Mouse (Mus musculus): ENCODE data around the gene Tmc1. TPM values are rescaled to one million over a fixed set of nuclear protein-coding genes. Genes with fewer than 3 reads are reported as not detected.
A peak's percentile ranks its signal among the peaks of the same experiment; 100 is the strongest.

The Tmc1 gene
- total RNA-seq, 2 experiments from 2014 or later, result 0.25 to 0.27 TPM

- no peak for DNase-seq (ENCODE audit: low spot score in 2 of 2)
- intact Hi-C loops (cut with DNase I), result no loop called here
Measured at GRCm38 (mm10) chr19:20836055-20836845, 117.8 kb downstream of the Tmc1 start.

- intact Hi-C loops (cut with DNase I), result no loop called here
- DNase-seq (ENCODE audit: low spot score in 2 of 2), result no peak
Measured at GRCm38 (mm10) chr19:20834895-20835294, 119.1 kb downstream of the Tmc1 start.

- intact Hi-C loops (cut with DNase I), result loop anchor here (2.0 to 10.0 kb wide), 4 partner anchors 233 to 1505 kb away; partner anchors contain the start of gene Zfand5
- no peak for DNase-seq (ENCODE audit: low spot score in 2 of 2)
Measured at GRCm38 (mm10) chr19:20799460-20799859, 154.5 kb downstream of the Tmc1 start.

GRCm38 (mm10) chr19:20797558-20798101, 156.4 kb downstream of the Tmc1 start:
- intact Hi-C loops (cut with DNase I), result loop anchor here (2.0 to 10.0 kb wide), 5 partner anchors 235 to 1507 kb away; partner anchors contain the start of gene Zfand5
- DNase-seq (ENCODE audit: low spot score in 2 of 2), result peak; percentile 50 to 74

GRCm38 (mm10) chr19:20796001-20796400, 158.0 kb downstream of the Tmc1 start:
- intact Hi-C loops (cut with DNase I), result loop anchor here (2.0 to 10.0 kb wide), 4 partner anchors 236 to 1509 kb away; partner anchors contain the start of gene Zfand5
- no peak for DNase-seq (ENCODE audit: low spot score in 2 of 2)

GRCm38 (mm10) chr19:20794999-20795398, 159.0 kb downstream of the Tmc1 start:
- intact Hi-C loops (cut with DNase I), result loop anchor here (5.0 to 10.0 kb wide), 3 partner anchors 237 to 1510 kb away; partner anchors contain the start of gene Zfand5
- no peak for DNase-seq (ENCODE audit: low spot score in 2 of 2)

GRCm38 (mm10) chr19:20792811-20793210, 161.2 kb downstream of the Tmc1 start:
- intact Hi-C loops (cut with DNase I), result loop anchor here (10.0 kb wide), 2 partner anchors 482 to 1512 kb away; partner anchors contain the start of gene Zfand5
- peak; percentile 52 to 85 for DNase-seq (ENCODE audit: low spot score in 2 of 2)

GRCm38 (mm10) chr19:20787289-20787688, 166.7 kb downstream of the Tmc1 start:
- intact Hi-C loops (cut with DNase I), result no loop called here

GRCm38 (mm10) chr19:20775681-20776080, 178.3 kb downstream of the Tmc1 start:
- intact Hi-C loops (cut with DNase I), result no loop called here
- DNase-seq (ENCODE audit: low spot score in 2 of 2), result no peak

More at GRCm38 (mm10) chr19:20787289-20787688, 166.7 kb downstream of the Tmc1 start:
- peak in 1 of 2 experiments; percentile 7 for DNase-seq (ENCODE audit: low spot score in 2 of 2)

GRCm38 (mm10) chr19:20773941-20774340, 180.1 kb downstream of the Tmc1 start:
- intact Hi-C loops (cut with DNase I), result no loop called here
- no peak for DNase-seq (ENCODE audit: low spot score in 2 of 2)

- DNase-seq (ENCODE audit: low spot score in 2 of 2), result peak; percentile 35 to 65
Measured at GRCm38 (mm10) chr19:20764214-20764613, 189.8 kb downstream of the Tmc1 start.

GRCm38 (mm10) chr19:20761675-20762426, 192.2 kb downstream of the Tmc1 start:
- no peak for DNase-seq (ENCODE audit: low spot score in 2 of 2)
- intact Hi-C loops (cut with DNase I), result loop anchor here (10.0 kb wide), 2 partner anchors 317 to 397 kb away; no protein-coding TSS in a partner anchor

More at GRCm38 (mm10) chr19:20764214-20764613, 189.8 kb downstream of the Tmc1 start:
- intact Hi-C loops (cut with DNase I), result loop anchor here (10.0 kb wide), 2 partner anchors 319 to 399 kb away; no protein-coding TSS in a partner anchor

GRCm38 (mm10) chr19:20761119-20761518, 192.9 kb downstream of the Tmc1 start:
- intact Hi-C loops (cut with DNase I), result loop anchor here (10.0 kb wide), 2 partner anchors 316 to 396 kb away; no protein-coding TSS in a partner anchor

GRCm38 (mm10) chr19:20744630-20745029, 209.4 kb downstream of the Tmc1 start:
- DNase-seq (ENCODE audit: low spot score in 2 of 2), result no peak
- intact Hi-C loops (cut with DNase I), result no loop called here

More at GRCm38 (mm10) chr19:20761119-20761518, 192.9 kb downstream of the Tmc1 start:
- no peak for DNase-seq (ENCODE audit: low spot score in 2 of 2)

Other genes with a start within 250 kb of the Tmc1 start
- gene Aldh1a7, start 226.6 kb downstream of the Tmc1 start, total RNA-seq (2021), result 1 to 10 TPM; 1.4 to 1.5 TPM

All from left cerebral cortex, postnatal 25 days (tissue).